Mouse (Mus musculus) E14TG2a.4 (cell line): Measurements from ENCODE around the gene Cdh18.

ENCODE experiments used
- H3K27me3 ChIP-seq: 2 replicates; pipeline ENCODE4 v1.6.1; 2014; ENCODE audit warnings: low read length, control low read depth; ENCODE audit not compliant: insufficient read depth
- H3K36me3 ChIP-seq: 2 replicates; pipeline ENCODE4 v1.6.1; 2014; ENCODE audit warnings: low read length, control low read depth; ENCODE audit not compliant: insufficient read depth
- H3K4me1 ChIP-seq: replicated peaks from 2 replicates; pipeline ENCODE4 v1.6.1; 2014; ENCODE audit warnings: low read depth, low read length, control low read depth
- H3K4me3 ChIP-seq: replicated peaks from 2 replicates; pipeline ENCODE4 v1.5.1; 2014; ENCODE audit warnings: mild to moderate bottlenecking, low read length
- H3K9me3 ChIP-seq: 2 replicates; pipeline ENCODE4 v1.6.1; 2014; ENCODE audit warnings: low read length, control low read depth
- CTCF ChIP-seq: conservative IDR thresholded peaks from 2 replicates; pipeline ENCODE4 v1.5.1; 2014; ENCODE audit warnings: low read length
- NANOG ChIP-seq: IDR thresholded peaks from 2 replicates; pipeline ENCODE4 v1.6.1; 2014; ENCODE audit warnings: borderline replicate concordance, low read length, mixed read lengths
- POU5F1 ChIP-seq: IDR thresholded peaks from 2 replicates; pipeline ENCODE4 v1.6.1; 2014; ENCODE audit warnings: low read length, borderline replicate concordance

The Cdh18 gene

DNA sequence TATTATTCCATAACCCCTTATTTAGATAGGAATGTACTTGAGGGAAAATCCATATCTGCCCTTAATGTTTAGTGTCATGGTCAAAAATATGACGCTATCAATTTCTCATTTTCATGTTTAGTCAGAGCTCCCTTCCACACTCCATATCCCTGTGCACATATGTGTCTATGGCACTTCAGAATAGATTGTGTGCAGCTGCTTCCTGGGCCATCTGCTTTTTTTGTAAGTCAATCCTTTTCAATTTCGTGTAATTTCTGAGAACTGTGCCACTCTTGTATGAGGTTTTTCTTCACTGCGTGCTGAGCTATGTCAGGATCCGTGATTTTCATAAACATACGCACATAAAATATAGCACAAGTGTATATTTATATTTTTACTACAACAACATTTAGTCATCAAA is 435.8 kb downstream of the Cdh18 start:
- no peak for TF ChIP-seq NANOG
- TF ChIP-seq POU5F1 = no peak
- no peak for TF ChIP-seq CTCF
- H3K27me3 ChIP-seq = no peaks in the 10 kb centered on the region
- no peaks in the 10 kb centered on the region for H3K4me1 ChIP-seq
- H3K9me3 ChIP-seq = no peaks in the 10 kb centered on the region
- H3K36me3 ChIP-seq = no peaks in the 10 kb centered on the region
- H3K4me3 ChIP-seq = no peak overlapping the region

- Histone ChIP-seq H3K4me3 (no peak overlapping the region), H3K4me1 (peaks cover 7% of the 10 kb centered on the region; the same call in 1 of the 2 replicates), H3K9me3 (no peaks in the 10 kb centered on the region), H3K27me3 (no peaks in the 10 kb centered on the region), H3K36me3 (no peaks in the 10 kb centered on the region)
- TF ChIP-seq CTCF (no peak), NANOG (no peak), POU5F1 (no peak)
Measured at GRCm38 (mm10) chr15:23016680-23017079, 467.9 kb downstream of the Cdh18 start.

DNA sequence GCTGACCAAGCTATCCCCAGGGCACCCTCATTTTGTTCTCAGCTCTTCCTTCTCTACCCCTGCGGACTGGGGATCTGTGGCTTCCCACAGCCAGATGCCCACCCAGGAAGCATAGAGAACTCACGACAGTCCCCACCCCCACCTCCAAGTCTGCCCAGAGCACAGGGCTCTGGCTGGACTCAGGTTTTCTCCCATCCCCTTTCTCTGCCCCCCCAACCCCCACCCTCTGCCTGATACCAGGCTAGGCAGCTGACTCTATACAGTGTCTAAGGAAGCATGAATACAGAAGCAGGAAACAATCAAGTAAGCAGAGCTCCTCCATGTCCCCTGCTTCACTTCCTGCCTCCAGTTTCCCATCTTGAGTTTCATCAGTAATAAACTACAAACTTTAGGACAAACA is 472.3 kb downstream of the Cdh18 start:
- Histone ChIP-seq H3K4me3 (peak overlapping the region; percentile 55), H3K9me3 (no peaks in the 10 kb centered on the region), H3K27me3 (no peaks in the 10 kb centered on the region), H3K4me1 (peaks cover 7% of the 10 kb centered on the region; the same call in 1 of the 2 replicates), H3K36me3 (no peaks in the 10 kb centered on the region)
- TF ChIP-seq CTCF = no peak
- no peak for TF ChIP-seq NANOG
- TF ChIP-seq POU5F1 = no peak

- Histone ChIP-seq H3K4me3 (no peak overlapping the region), H3K9me3 (no peaks in the 10 kb centered on the region), H3K36me3 (no peaks in the 10 kb centered on the region), H3K4me1 (peaks cover 7% of the 10 kb centered on the region; the same call in 1 of the 2 replicates), H3K27me3 (no peaks in the 10 kb centered on the region)
- TF ChIP-seq CTCF = no peak
Measured at GRCm38 (mm10) chr15:23022635-23023034, 473.8 kb downstream of the Cdh18 start.

GRCm38 (mm10) chr15:23035551-23036207 is 486.9 kb downstream of the Cdh18 start:
- TF ChIP-seq CTCF (no peak), NANOG (no peak), POU5F1 (no peak)
- Histone ChIP-seq H3K27me3 (peaks cover 26% of the 10 kb centered on the region), H3K4me1 (peaks cover 11% of the 10 kb centered on the region), H3K36me3 (no peaks in the 10 kb centered on the region), H3K9me3 (no peaks in the 10 kb centered on the region), H3K4me3 (0 out of 2 replicates have a peak overlapping the region, but pooled peaks have one; percentile 51)

DNA sequence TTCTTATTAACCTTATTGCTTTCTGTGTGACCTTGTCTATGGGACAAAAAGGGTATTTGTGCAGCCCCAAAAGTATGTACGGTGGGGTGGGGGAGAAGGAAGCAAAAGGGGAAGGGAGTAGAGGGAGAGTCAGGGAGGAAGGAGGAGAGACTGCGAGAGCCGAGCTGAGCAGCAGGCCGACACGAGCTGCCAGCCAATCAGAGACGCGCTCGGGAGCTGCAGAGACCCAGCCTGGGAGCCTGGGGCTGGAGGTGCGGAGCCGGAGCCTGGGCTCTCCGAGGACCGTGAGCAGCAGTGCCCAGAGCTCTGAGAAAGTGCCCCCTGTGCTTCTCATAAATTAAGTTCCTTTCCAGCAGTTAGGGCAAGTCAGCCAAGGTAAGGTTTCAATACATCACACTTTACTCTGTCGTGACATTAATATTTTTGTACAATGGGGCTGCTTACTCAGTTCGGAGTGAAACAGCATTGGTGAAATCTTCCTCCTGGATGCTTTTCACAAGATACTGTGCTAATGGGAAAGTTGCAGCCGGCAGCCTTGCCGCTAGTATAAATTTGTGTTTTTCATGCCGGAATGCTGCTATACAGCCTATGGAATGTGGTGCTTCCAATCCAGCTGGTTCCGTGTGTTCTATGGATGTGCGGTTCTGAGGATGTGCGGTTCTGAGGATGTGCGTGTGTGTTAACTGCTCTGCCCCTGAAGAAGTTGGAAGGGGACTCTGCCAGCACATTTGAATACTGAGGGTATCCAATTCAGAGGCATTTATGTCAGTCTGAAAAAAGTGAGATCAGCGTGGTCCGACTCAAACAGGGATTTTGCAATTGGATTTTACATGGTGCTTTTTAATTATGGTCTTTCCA is 487.6 kb downstream of the Cdh18 start:
- TF ChIP-seq CTCF (no peak), NANOG (no peak), POU5F1 (no peak)
- no peaks in the 10 kb centered on the region for H3K36me3 ChIP-seq
- H3K9me3 ChIP-seq = no peaks in the 10 kb centered on the region
- peaks cover 26% of the 10 kb centered on the region for H3K27me3 ChIP-seq
- H3K4me3 ChIP-seq = peak overlapping the region; percentile 51; the same call in 1 of the 2 replicates
- H3K4me1 ChIP-seq = peaks cover 11% of the 10 kb centered on the region

DNA sequence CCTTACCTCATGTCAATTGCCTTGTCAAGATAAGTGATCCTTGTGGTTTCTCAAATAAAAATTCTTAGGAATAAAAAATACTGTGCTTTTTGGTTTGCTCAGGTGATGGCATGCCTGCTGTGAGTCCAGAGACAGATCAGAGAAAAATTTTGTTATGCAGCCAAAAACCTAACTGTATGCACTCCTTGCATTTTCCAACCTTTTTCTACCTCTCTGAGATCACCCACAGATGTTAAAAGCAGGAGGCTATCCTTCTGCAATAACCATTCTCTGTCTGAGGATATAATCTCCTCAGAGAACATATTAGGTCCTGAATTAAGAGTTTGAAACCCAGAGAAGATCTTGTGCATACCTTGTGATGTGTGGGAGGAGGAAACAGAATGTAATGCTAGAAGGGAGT is 488.7 kb downstream of the Cdh18 start:
- Histone ChIP-seq H3K9me3 (no peaks in the 10 kb centered on the region), H3K27me3 (peaks cover 26% of the 10 kb centered on the region), H3K4me1 (peaks cover 11% of the 10 kb centered on the region), H3K4me3 (no peak overlapping the region), H3K36me3 (no peaks in the 10 kb centered on the region)
- no peak for TF ChIP-seq NANOG
- TF ChIP-seq POU5F1 = no peak
- TF ChIP-seq CTCF = no peak

- no peaks in the 10 kb centered on the region for H3K9me3 ChIP-seq
- no peaks in the 10 kb centered on the region for H3K36me3 ChIP-seq
- TF ChIP-seq NANOG (no peak), POU5F1 (no peak), CTCF (no peak)
Measured at GRCm38 (mm10) chr15:23046127-23046785, 497.4 kb downstream of the Cdh18 start.

More at GRCm38 (mm10) chr15:23046127-23046785, 497.4 kb downstream of the Cdh18 start:
- Histone ChIP-seq H3K4me1 (no peaks in the 10 kb centered on the region), H3K4me3 (no peak overlapping the region), H3K27me3 (no peaks in the 10 kb centered on the region)
